Mouse (Mus musculus) layer of hippocampus, adult 18-20 months (tissue): ENCODE results near the gene Ppm1l. TPM values are rescaled to one million over a fixed set of nuclear protein-coding genes. Genes with fewer than 3 reads are reported as not detected.

Experiments used
- DNase-seq, 2 experiments: peaks; one replicate each; pipeline ENCODE4 v3.0.0; 2022; ENCODE audit warnings: low spot score in 2 of 2
- long read RNA-seq: library from polyadenylated mRNA; stranded (forward); transcript quantifications from one replicate; pipeline ENCODE4 v2.0.0, GENCODE M21; 2021
- total RNA-seq, 2 experiments: library from RNA; stranded (reverse); gene quantifications; 2 replicates each; pipeline ENCODE4 v1.2.3; 2021

Gene Ppm1l
- 10 to 100 TPM; 48.0 to 49.8 TPM for total RNA-seq
- long read RNA-seq, full-length matches to known transcripts, result 28 of 45 reads
- long read RNA-seq, partial matches to known transcripts, result 0 of 45 reads
- long read RNA-seq, other reads (novel, unspliced or antisense), result 17 of 45 reads

- peak; percentile 87 to 94 for DNase-seq
Measured at GRCm38 (mm10) chr3:69316391-69317195, at the start of gene Ppm1l. TSS of gene Ppm1l (plus strand) at chr3:69316861.

GRCm38 (mm10) chr3:69271812-69272211 lies 44.8 kb upstream of the Ppm1l start:
- DNase-seq, result no peak

GRCm38 (mm10) chr3:69274018-69274663 lies 42.5 kb upstream of the Ppm1l start:
- no peak for DNase-seq

GRCm38 (mm10) chr3:69274664-69275312 lies 41.9 kb upstream of the Ppm1l start:
- DNase-seq, result peak; percentile 9 to 58

- DNase-seq, result no peak
Measured at GRCm38 (mm10) chr3:69278648-69279047, 38.0 kb upstream of the Ppm1l start.

GRCm38 (mm10) chr3:69282406-69282805 lies 34.3 kb upstream of the Ppm1l start:
- peak; percentile 32 to 68 for DNase-seq

- DNase-seq, result no peak
Measured at GRCm38 (mm10) chr3:69283085-69283847, 33.4 kb upstream of the Ppm1l start.

GRCm38 (mm10) chr3:69289833-69290232 lies 26.8 kb upstream of the Ppm1l start:
- DNase-seq, result peak; percentile 22 to 38

- peak; percentile 15 to 35 for DNase-seq
Measured at GRCm38 (mm10) chr3:69290294-69290693, 26.4 kb upstream of the Ppm1l start.

- no peak for DNase-seq
Measured at GRCm38 (mm10) chr3:69290844-69291243, 25.8 kb upstream of the Ppm1l start.

- no peak for DNase-seq
Measured at GRCm38 (mm10) chr3:69292628-69293027, 24.0 kb upstream of the Ppm1l start.

GRCm38 (mm10) chr3:69296270-69296669 lies 20.4 kb upstream of the Ppm1l start:
- no peak for DNase-seq

- no peak for DNase-seq
Measured at GRCm38 (mm10) chr3:69300121-69300520, 16.5 kb upstream of the Ppm1l start.

- no peak for DNase-seq
Measured at GRCm38 (mm10) chr3:69315810-69316390, 761 bp upstream of the Ppm1l start.

GRCm38 (mm10) chr3:69317251-69318125 lies 827 bp downstream of the Ppm1l start:
- peak in 1 of 2 experiments; percentile 27 for DNase-seq

- DNase-seq, result no peak
Measured at GRCm38 (mm10) chr3:69318131-69318951, 1.7 kb downstream of the Ppm1l start.

- DNase-seq, result no peak
Measured at GRCm38 (mm10) chr3:69319061-69319720, 2.5 kb downstream of the Ppm1l start.

- DNase-seq, result no peak
Measured at GRCm38 (mm10) chr3:69323982-69324381, 7.3 kb downstream of the Ppm1l start.
